Mouse (Mus musculus) liver, adult 2 months (tissue): ENCODE results near the gene Ncor1.

Experiments
- CTCF ChIP-seq: fragments of 200-500 bp; IDR thresholded peaks from 2 replicates; pipeline ENCODE4 v1.5.1; 2011; ENCODE audit warnings: low read depth, low read length, control low read depth
- POLR2A ChIP-seq: fragments of 200-500 bp; IDR thresholded peaks from 2 replicates; pipeline ENCODE4 v1.6.1; 2011; ENCODE audit warnings: low read length, control low read depth; ENCODE audit not compliant: insufficient read depth; ENCODE audit errors: extremely low read depth

DNA sequence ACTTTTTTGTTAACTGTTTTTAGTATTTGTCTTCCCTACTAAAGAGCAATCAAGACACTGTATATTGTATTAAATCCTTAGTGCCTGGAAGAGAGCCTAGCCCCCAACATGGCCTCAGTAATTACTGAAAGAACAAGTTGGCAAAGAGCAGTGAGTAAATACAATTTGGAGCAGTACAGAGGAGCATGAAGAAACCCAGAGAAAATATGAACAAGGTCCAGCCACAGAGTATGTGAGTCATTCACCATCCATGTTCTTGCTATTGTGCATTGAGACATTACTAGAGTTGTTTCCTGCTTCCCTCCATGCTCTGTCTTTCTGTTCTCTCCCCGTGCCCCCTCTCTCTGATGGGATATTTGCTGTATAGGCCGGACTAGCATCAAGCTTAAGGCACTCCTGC, 164.2 kb downstream of the Ncor1 start:
- no peak for TF ChIP-seq CTCF
- TF ChIP-seq POLR2A, result no peak
